Mouse (Mus musculus): ENCODE measurements around the gene Vpreb1.

DNA sequence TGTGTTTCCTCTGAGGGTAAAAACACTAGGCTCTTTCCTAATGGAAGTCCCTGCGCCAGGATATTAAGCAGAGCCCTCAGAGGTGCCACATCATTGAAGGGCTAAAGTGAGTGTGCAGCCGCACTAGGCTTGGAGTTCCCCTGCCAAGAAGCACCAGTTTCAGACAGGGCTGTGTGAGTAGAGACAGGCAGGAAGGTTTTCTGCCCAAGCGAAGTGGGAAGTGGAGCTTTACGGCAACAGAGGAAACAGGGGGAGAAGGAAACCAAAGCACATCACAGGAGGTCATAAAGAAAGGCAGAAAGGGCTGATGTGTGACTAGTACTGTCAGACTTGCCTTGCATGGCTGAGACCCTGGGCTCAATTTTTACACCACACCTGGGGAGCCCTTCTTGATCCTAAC, 31.7 kb upstream of the Vpreb1 start:
- TF ChIP-seq EP300 (IDR thresholded peaks at IDR 0.05; ENCODE audit: low read depth) (no peak), CTCF (IDR thresholded peaks at IDR 0.05; ENCODE audit: low read depth) (no peak)

All from liver, embryonic 14.5 days (tissue).